Mouse (Mus musculus) heart, embryonic 13.5 days (tissue): ENCODE measurements around the gene Cypt14. TPM values are rescaled to one million over a fixed set of nuclear protein-coding genes. Genes with fewer than 3 reads are reported as not detected.
"Not testable (repeated sequence)": the region's sequence is repeated elsewhere in the genome, so short reads cannot be mapped to it uniquely, and the experiment has no call there.

Experiments used
- ATAC-seq: fragments of 200-750 bp; cut with Nextera tagmentation; 2 replicates; pipeline ENCODE4 v1.8.0; 2017; ENCODE audit warnings: moderate TSS enrichment; ENCODE audit not compliant: insufficient number of reproducible peaks, low FRiP score, low TSS enrichment; ENCODE audit errors: extremely low read depth
- H3K27ac ChIP-seq: fragments of 300-500 bp; sonication (generic); replicated peaks from 2 replicates; pipeline ENCODE4 v1.5.1; 2015; ENCODE audit warnings: moderate library complexity, mild to moderate bottlenecking, inconsistent platforms
- H3K27me3 ChIP-seq: fragments of 300-500 bp; sonication (generic); replicated peaks from 2 replicates; pipeline ENCODE4 v1.6.1; 2015; ENCODE audit warnings: mild to moderate bottlenecking, inconsistent platforms
- H3K36me3 ChIP-seq: fragments of 300-500 bp; sonication (generic); 2 replicates; pipeline ENCODE4 v1.6.1; 2015; ENCODE audit warnings: mild to moderate bottlenecking, inconsistent platforms
- H3K4me1 ChIP-seq: fragments of 300-500 bp; sonication (generic); 2 replicates; pipeline ENCODE4 v1.6.1; 2015; ENCODE audit warnings: inconsistent platforms
- H3K4me2 ChIP-seq: fragments of 300-500 bp; sonication (generic); 2 replicates; pipeline ENCODE4 v1.6.1; 2015; ENCODE audit warnings: inconsistent platforms, mild to moderate bottlenecking, moderate library complexity
- H3K4me3 ChIP-seq: fragments of 300-500 bp; sonication (generic); 2 replicates; pipeline ENCODE4 v1.5.1; 2015; ENCODE audit warnings: moderate library complexity, mild to moderate bottlenecking, inconsistent platforms
- H3K9ac ChIP-seq: fragments of 300-500 bp; sonication (generic); 2 replicates; pipeline ENCODE4 v1.6.1; 2015; ENCODE audit warnings: inconsistent platforms, mild to moderate bottlenecking, moderate library complexity
- H3K9me3 ChIP-seq: fragments of 300-500 bp; sonication (generic); 2 replicates; pipeline ENCODE4 v1.6.1; 2016; ENCODE audit warnings: inconsistent platforms
- WGBS: fragments of 180-500 bp; shearing (Covaris S2); methylation state at CpG from one replicate; pipeline ENCODE4 v1.1.7; 2015; ENCODE audit warnings: mixed read lengths; 5-methylcytosine and 5-hydroxymethylcytosine counted together
- polyA plus RNA-seq: library from polyadenylated mRNA; unstranded; fragments of >200 nt; fragmentation: Nextera tagmentation; extraction: Ambion mirVana; gene quantifications from 2 replicates; pipeline ENCODE4 v1.2.1, GENCODE M21; 2015

Gene Cypt14
- not detected in 2 replicates for polyA plus RNA-seq

DNA sequence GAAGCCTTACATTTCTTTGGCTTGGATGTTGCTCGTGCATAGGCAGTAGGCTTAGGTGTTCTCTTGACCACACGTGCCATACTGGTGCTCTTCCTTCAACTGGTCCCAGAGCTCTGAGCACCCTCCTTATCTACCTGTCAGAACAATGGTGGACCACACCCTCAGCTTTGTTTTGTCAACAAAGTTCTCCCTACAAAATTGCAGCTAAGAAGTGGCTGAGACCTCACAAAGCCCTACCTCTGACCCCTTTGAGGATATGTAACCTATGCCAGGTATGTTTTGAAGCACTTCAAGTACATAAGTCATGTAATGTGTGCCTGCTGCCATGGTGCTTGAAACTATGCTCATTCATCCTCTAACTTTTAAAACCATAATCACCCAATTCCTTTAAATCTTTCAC lies at the start of gene Cypt14:
Gene Cypt14 (minus strand): TSS at position 101 of the 400 bp plus-strand sequence.
- not testable (repeated sequence) for H3K4me3 ChIP-seq, H3K36me3 ChIP-seq, H3K27ac ChIP-seq, H3K4me2 ChIP-seq, H3K4me1 ChIP-seq, H3K9ac ChIP-seq, H3K27me3 ChIP-seq, ATAC-seq, H3K9me3 ChIP-seq
- WGBS = 71% methylated on average over 2 of the region's 2 CpGs
